Mouse (Mus musculus) forebrain, embryonic 10.5 days (tissue): ENCODE measurements around the gene Nsmce4a. TPM values are rescaled to one million over a fixed set of nuclear protein-coding genes. Genes with fewer than 3 reads are reported as not detected.
A peak's percentile ranks its signal among the peaks of the same experiment; 100 is the strongest.

Source experiments
- DNase-seq: peaks from one replicate; pipeline ENCODE4 v3.0.0-alpha.2; 2017; ENCODE audit warnings: low spot score; ENCODE audit errors: extremely low spot score
- H3K27ac ChIP-seq: fragments of 300-500 bp; sonication (generic); 2 replicates; pipeline ENCODE4 v1.5.1; 2016; ENCODE audit warnings: mild to moderate bottlenecking
- H3K27me3 ChIP-seq: fragments of 300-500 bp; sonication (generic); 2 replicates; pipeline ENCODE4 v1.6.1; 2016; ENCODE audit warnings: mild to moderate bottlenecking; ENCODE audit not compliant: poor library complexity, severe bottlenecking
- H3K36me3 ChIP-seq: fragments of 300-500 bp; sonication (generic); replicated peaks from 2 replicates; pipeline ENCODE4 v1.6.1; 2016; ENCODE audit warnings: mild to moderate bottlenecking, moderate library complexity
- H3K4me1 ChIP-seq: fragments of 300-500 bp; sonication (generic); 2 replicates; pipeline ENCODE4 v1.6.1; 2016
- H3K4me3 ChIP-seq: fragments of 300-500 bp; sonication (generic); 2 replicates; pipeline ENCODE4 v1.5.1; 2016; ENCODE audit warnings: mild to moderate bottlenecking, moderate library complexity
- H3K9me3 ChIP-seq: fragments of 300-500 bp; sonication (generic); 2 replicates; pipeline ENCODE4 v1.6.1; 2016; ENCODE audit warnings: mild to moderate bottlenecking, moderate library complexity
- WGBS: fragments of 180-500 bp; shearing (Covaris S2); methylation state at CpG from one replicate; pipeline ENCODE4 v1.1.7; 2016; 5-methylcytosine and 5-hydroxymethylcytosine counted together
- polyA plus RNA-seq: library from polyadenylated mRNA; unstranded; fragments of >200 nt; fragmentation: Nextera tagmentation; extraction: Ambion mirVana; gene quantifications from 2 replicates; pipeline ENCODE4 v1.2.1, GENCODE M21; 2016

The Nsmce4a gene
- polyA plus RNA-seq, 1 experiment from 2014 or later = 197 TPM

DNA sequence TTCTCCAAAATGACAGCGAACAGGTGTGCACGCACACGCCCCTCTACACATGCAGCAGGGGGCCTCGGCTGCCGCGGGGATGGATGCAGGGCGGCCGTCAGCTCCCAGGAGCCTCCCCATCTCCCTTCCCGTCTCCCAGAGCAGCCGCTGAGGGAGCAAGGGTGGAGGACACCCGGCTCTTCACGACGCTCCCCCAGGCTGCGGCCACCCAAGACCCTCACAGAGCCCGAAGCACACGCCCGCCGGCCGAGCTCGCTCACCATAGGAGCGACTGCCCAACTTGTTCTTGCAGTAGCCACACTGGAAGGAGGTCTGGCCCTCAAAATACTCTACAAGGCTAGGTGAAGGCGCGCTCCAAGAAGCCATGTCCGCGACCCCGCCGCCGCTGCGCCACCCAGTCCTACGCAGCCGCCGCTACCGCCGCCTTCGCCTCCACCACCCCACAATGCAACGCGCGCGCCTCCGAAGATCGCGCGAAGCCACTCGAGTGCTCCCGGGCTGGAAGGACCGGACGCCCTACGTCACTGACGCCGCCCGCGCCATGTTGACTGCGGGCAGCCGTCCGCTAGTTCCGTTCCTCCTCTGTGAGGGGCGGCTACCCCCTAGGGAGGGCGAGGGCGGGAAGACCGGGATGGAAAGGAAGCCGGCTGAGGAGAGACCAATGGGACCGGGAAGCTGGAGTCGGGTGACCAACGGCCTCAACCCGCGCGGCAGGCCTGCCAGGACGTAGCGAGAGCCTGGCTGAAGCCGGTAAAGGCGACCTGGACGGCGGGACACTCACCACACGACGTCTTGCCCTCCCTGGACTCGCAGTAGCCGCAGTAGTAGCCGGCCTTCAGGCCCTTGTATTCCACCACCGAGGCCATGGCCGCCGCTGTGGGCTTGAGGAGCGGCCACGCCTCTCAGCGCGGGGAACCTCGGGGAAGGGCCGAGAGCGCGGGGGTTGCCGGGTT lies 53.5 kb downstream of the Nsmce4a start:
- peak; percentile 97 for DNase-seq
- Histone ChIP-seq H3K36me3 (peaks cover 12% of the 10 kb centered on the region), H3K9me3 (no peaks in the 10 kb centered on the region), H3K27ac (peak overlapping the region; percentile 99), H3K4me1 (peaks cover 25% of the 10 kb centered on the region), H3K4me3 (peak overlapping the region; percentile 77), H3K27me3 (no peaks in the 10 kb centered on the region)
- under 1% methylated on average over 90 of the region's 90 CpGs for WGBS

- H3K4me1 ChIP-seq = peaks cover 25% of the 10 kb centered on the region
- H3K27me3 ChIP-seq = no peaks in the 10 kb centered on the region
- peaks cover 21% of the 10 kb centered on the region for H3K36me3 ChIP-seq
- no peak for DNase-seq
- WGBS = 50% methylated on average over 26 of the region's 26 CpGs
- no peaks in the 10 kb centered on the region for H3K9me3 ChIP-seq
- peak overlapping the region; percentile 99 for H3K27ac ChIP-seq
- peak overlapping the region; percentile 77 for H3K4me3 ChIP-seq
Measured at GRCm38 (mm10) chr7:130518213-130519095, 54.5 kb downstream of the Nsmce4a start.

GRCm38 (mm10) chr7:130510243-130510642 lies 62.7 kb downstream of the Nsmce4a start:
- WGBS = 94% methylated on average over 5 of the region's 5 CpGs
- Histone ChIP-seq H3K4me1 (no peaks in the 10 kb centered on the region), H3K4me3 (no peak overlapping the region), H3K9me3 (no peaks in the 10 kb centered on the region), H3K27me3 (no peaks in the 10 kb centered on the region), H3K27ac (no peak overlapping the region), H3K36me3 (peaks cover 95% of the 10 kb centered on the region)
- no peak for DNase-seq

- DNase-seq = no peak
- WGBS = 96% methylated on average over 5 of the region's 5 CpGs
- no peaks in the 10 kb centered on the region for H3K9me3 ChIP-seq
- no peak overlapping the region for H3K4me3 ChIP-seq
- no peak overlapping the region for H3K27ac ChIP-seq
- peaks cover 85% of the 10 kb centered on the region for H3K36me3 ChIP-seq
- H3K4me1 ChIP-seq = no peaks in the 10 kb centered on the region
- no peaks in the 10 kb centered on the region for H3K27me3 ChIP-seq
Measured at GRCm38 (mm10) chr7:130503006-130503405, 69.9 kb downstream of the Nsmce4a start.

GRCm38 (mm10) chr7:130501499-130501898 lies 71.4 kb downstream of the Nsmce4a start:
- DNase-seq = no peak
- no peaks in the 10 kb centered on the region for H3K9me3 ChIP-seq
- 78% methylated on average over 1 of the region's 1 CpGs for WGBS
- H3K27me3 ChIP-seq = no peaks in the 10 kb centered on the region
- H3K27ac ChIP-seq = no peak overlapping the region
- no peak overlapping the region for H3K4me3 ChIP-seq
- H3K4me1 ChIP-seq = no peaks in the 10 kb centered on the region
- H3K36me3 ChIP-seq = peaks cover 76% of the 10 kb centered on the region

DNA sequence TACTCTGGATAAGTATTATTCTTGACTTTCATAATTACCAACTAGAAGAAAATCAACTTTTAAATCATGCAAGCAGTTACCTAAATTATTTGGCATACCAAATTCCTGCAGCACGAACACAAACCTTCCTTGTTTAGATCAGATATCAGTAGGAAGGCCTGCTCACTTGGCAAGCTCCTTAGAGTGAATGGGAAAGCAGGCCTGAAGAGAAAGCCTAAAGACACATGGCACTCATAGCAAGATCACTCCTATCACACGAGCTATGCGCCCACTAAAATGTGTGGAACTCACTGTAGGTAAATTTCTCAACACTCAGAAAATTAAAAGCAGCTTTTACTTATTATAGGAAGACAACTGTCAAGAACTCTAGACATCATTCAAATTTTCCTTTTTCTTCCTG lies 79.6 kb downstream of the Nsmce4a start:
- 92% methylated on average over 3 of the region's 3 CpGs for WGBS
- no peak for DNase-seq
- Histone ChIP-seq H3K27me3 (no peaks in the 10 kb centered on the region), H3K9me3 (peaks cover under 1% of the 10 kb centered on the region; the same call in 1 of the 2 replicates), H3K27ac (no peak overlapping the region), H3K36me3 (peaks cover 36% of the 10 kb centered on the region), H3K4me1 (no peaks in the 10 kb centered on the region), H3K4me3 (no peak overlapping the region)

- Histone ChIP-seq H3K4me1 (no peaks in the 10 kb centered on the region), H3K36me3 (peaks cover 41% of the 10 kb centered on the region)
- no peak for DNase-seq
Measured at GRCm38 (mm10) chr7:130492026-130492425, 80.9 kb downstream of the Nsmce4a start.

More at GRCm38 (mm10) chr7:130492026-130492425, 80.9 kb downstream of the Nsmce4a start:
- Histone ChIP-seq H3K27me3 (no peaks in the 10 kb centered on the region), H3K9me3 (peaks cover 14% of the 10 kb centered on the region), H3K4me3 (no peak overlapping the region), H3K27ac (no peak overlapping the region)

Other genes with a start within 250 kb of the Nsmce4a start
- 52.4 and 53.3 TPM in 2 replicates for gene Ate1, start 52.7 kb downstream of the Nsmce4a start, polyA plus RNA-seq
- gene Tacc2, start 4.3 kb upstream of the Nsmce4a start, polyA plus RNA-seq = 38.2 and 40.3 TPM in 2 replicates
- gene Btbd16, start 201.0 kb upstream of the Nsmce4a start, polyA plus RNA-seq = not detected in 2 replicates